Mouse (Mus musculus): Measurements from ENCODE around the gene Cdk19.
"Not testable (repeated sequence)": the region's sequence is repeated elsewhere in the genome, so short reads cannot be mapped to it uniquely, and the experiment has no call there.

Gene Cdk19

GRCm38 (mm10) chr10:40478626-40479025, 139.3 kb downstream of the Cdk19 start:
- no peak for DNase-seq (ENCODE audit: extremely low spot score, low spot score)

GRCm38 (mm10) chr10:40479216-40479615, 139.9 kb downstream of the Cdk19 start:
- no peak for DNase-seq (ENCODE audit: extremely low spot score, low spot score)

- DNase-seq (ENCODE audit: extremely low spot score, low spot score) = no peak
These were observed 140.3 kb downstream of the Cdk19 start for GRCm38 (mm10) chr10:40479621-40480193.

GRCm38 (mm10) chr10:40481534-40481933, 142.2 kb downstream of the Cdk19 start:
- DNase-seq (ENCODE audit: extremely low spot score, low spot score) = no peak

- DNase-seq (ENCODE audit: extremely low spot score, low spot score) = no peak
These were observed 142.9 kb downstream of the Cdk19 start for GRCm38 (mm10) chr10:40482285-40482684.

- DNase-seq (ENCODE audit: extremely low spot score, low spot score) = no peak
These were observed 149.9 kb downstream of the Cdk19 start for GRCm38 (mm10) chr10:40489086-40489796.

- DNase-seq (ENCODE audit: extremely low spot score, low spot score) = no peak
These were observed 151.8 kb downstream of the Cdk19 start for GRCm38 (mm10) chr10:40491131-40491530.

- no peak for DNase-seq (ENCODE audit: extremely low spot score, low spot score)
These were observed 152.4 kb downstream of the Cdk19 start for GRCm38 (mm10) chr10:40491748-40492147.

- no peak for DNase-seq (ENCODE audit: extremely low spot score, low spot score)
These were observed 155.1 kb downstream of the Cdk19 start for GRCm38 (mm10) chr10:40494181-40495162.

GRCm38 (mm10) chr10:40497301-40498041, 158.1 kb downstream of the Cdk19 start:
- no peak for DNase-seq (ENCODE audit: extremely low spot score, low spot score)

GRCm38 (mm10) chr10:40498426-40498825, 159.1 kb downstream of the Cdk19 start:
- no peak for DNase-seq (ENCODE audit: extremely low spot score, low spot score)

GRCm38 (mm10) chr10:40499314-40500252, 160.2 kb downstream of the Cdk19 start:
- DNase-seq (ENCODE audit: extremely low spot score, low spot score) = peak; percentile 45

GRCm38 (mm10) chr10:40500723-40501245, 161.4 kb downstream of the Cdk19 start:
- no peak for DNase-seq (ENCODE audit: extremely low spot score, low spot score)

GRCm38 (mm10) chr10:40502734-40503133, 163.4 kb downstream of the Cdk19 start:
- DNase-seq (ENCODE audit: extremely low spot score, low spot score) = no peak

GRCm38 (mm10) chr10:40510356-40510755, 171.0 kb downstream of the Cdk19 start:
- DNase-seq (ENCODE audit: extremely low spot score, low spot score) = no peak

GRCm38 (mm10) chr10:40511221-40511677, 171.9 kb downstream of the Cdk19 start:
- DNase-seq (ENCODE audit: extremely low spot score, low spot score) = no peak

GRCm38 (mm10) chr10:40512185-40512584, 172.8 kb downstream of the Cdk19 start:
- DNase-seq (ENCODE audit: extremely low spot score, low spot score) = no peak

GRCm38 (mm10) chr10:40512996-40513395, 173.6 kb downstream of the Cdk19 start:
- DNase-seq (ENCODE audit: extremely low spot score, low spot score) = not testable (repeated sequence)

- no peak for DNase-seq (ENCODE audit: extremely low spot score, low spot score)
These were observed 175.9 kb downstream of the Cdk19 start for GRCm38 (mm10) chr10:40515225-40515681.

- DNase-seq (ENCODE audit: extremely low spot score, low spot score) = no peak
These were observed 177.1 kb downstream of the Cdk19 start for GRCm38 (mm10) chr10:40516421-40516820.
